Mouse (Mus musculus) cerebellum, adult 2 months (tissue): Measurements from ENCODE around the gene Capn1.

ENCODE experiments used
- CTCF ChIP-seq: fragments of 200-500 bp; IDR thresholded peaks from 2 replicates; pipeline ENCODE4 v1.5.1; 2011; ENCODE audit warnings: low read depth, mild to moderate bottlenecking, control low read depth, low read length, moderate library complexity, borderline replicate concordance; ENCODE audit not compliant: insufficient read depth
- POLR2A ChIP-seq: fragments of 200-500 bp; IDR thresholded peaks from 2 replicates; pipeline ENCODE4 v1.6.1; 2011; ENCODE audit warnings: low read length, control low read depth, borderline replicate concordance; ENCODE audit not compliant: insufficient read depth

DNA sequence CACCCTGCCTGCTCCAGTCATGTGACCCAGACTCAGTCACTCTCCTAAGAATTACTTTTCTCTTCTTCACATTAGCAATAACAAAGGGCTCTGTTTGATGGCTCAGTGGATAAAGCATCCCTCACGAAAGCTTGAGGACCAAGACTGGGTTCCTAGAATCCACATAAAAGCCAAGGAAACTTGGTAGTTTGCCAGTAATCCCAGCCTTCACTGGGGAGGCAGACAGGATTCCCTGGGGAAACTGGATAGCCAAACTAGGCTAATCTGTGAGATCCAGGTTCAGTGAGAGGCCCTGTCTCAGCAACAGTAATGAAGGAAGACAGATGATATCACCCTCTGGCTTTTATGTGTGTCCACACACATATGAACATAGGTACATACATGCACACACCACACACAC, 24.8 kb downstream of the Capn1 start:
- TF ChIP-seq CTCF (no peak), POLR2A (no peak)
